Mouse (Mus musculus): Measurements from ENCODE around the gene Tbc1d10c. TPM values are rescaled to one million over a fixed set of nuclear protein-coding genes. Genes with fewer than 3 reads are reported as not detected.
A peak's percentile ranks its signal among the peaks of the same experiment; 100 is the strongest.

Tbc1d10c gene
- polyA plus RNA-seq, 1 experiment from 2014 or later: 1.5 TPM

DNA sequence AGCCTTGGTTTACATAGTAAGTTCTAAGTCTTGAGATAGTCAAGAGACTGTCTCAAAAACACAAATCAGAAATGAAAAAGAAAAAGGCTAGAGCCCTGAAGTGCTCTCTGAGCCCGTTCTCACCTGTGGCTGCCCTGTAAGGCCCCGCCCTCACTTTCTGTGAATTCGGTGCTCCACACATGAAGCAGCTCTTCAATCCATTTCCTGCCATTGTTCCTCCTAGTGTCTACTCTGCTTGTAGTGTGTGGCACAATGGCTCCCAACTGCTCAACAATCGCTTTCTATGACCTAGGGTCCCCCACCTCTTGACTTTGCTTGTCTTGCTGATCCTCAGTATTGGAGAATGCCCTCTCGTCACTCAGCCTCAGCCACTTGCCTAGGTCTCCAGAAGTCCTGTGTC, 36.4 kb upstream of the Tbc1d10c start:
- Histone ChIP-seq H3K9ac (no peak overlapping the region), H3K27ac (ENCODE audit: poor library complexity, severe bottlenecking) (no peak overlapping the region), H3K36me3 (no peaks in the 10 kb centered on the region), H3K9me3 (replicated peaks) (no peaks in the 10 kb centered on the region), H3K27me3 (replicated peaks) (peaks cover 41% of the 10 kb centered on the region), H3K4me2 (no peak overlapping the region), H3K4me3 (no peak overlapping the region), H3K4me1 (replicated peaks) (peaks cover 17% of the 10 kb centered on the region)
- no peak for ATAC-seq (ENCODE audit: insufficient number of reproducible peaks, low FRiP score)
- 51% methylated on average over 5 of the region's 5 CpGs for WGBS

- WGBS: 83% methylated on average over 7 of the region's 7 CpGs
- Histone ChIP-seq H3K36me3 (no peaks in the 10 kb centered on the region), H3K27ac (ENCODE audit: poor library complexity, severe bottlenecking) (no peak overlapping the region), H3K4me2 (no peak overlapping the region), H3K4me3 (no peak overlapping the region), H3K27me3 (replicated peaks) (peaks cover 47% of the 10 kb centered on the region), H3K9ac (no peak overlapping the region), H3K9me3 (replicated peaks) (no peaks in the 10 kb centered on the region), H3K4me1 (replicated peaks) (peaks cover 19% of the 10 kb centered on the region)
- ATAC-seq (ENCODE audit: insufficient number of reproducible peaks, low FRiP score): no peak
Measured at GRCm38 (mm10) chr19:4226779-4227178, 35.7 kb upstream of the Tbc1d10c start.

DNA sequence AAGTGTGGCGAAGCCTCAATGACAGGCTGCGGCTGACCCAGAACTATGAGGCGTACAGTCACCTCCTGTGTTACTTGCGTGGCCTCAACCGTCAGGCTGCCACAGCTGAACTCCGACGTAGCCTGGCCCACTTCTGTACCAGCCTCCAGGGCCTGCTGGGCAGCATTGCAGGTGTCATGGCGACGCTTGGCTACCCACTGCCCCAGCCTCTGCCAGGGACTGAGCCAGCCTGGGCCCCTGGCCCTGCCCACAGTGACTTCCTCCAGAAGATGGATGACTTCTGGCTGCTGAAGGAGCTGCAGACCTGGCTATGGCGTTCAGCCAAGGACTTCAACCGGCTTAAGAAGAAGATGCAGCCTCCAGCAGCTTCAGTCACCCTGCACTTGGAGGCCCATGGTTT, 31.1 kb upstream of the Tbc1d10c start:
- no peak overlapping the region for H3K27ac ChIP-seq (ENCODE audit: poor library complexity, severe bottlenecking)
- ATAC-seq (ENCODE audit: insufficient number of reproducible peaks, low FRiP score): no peak
- 81% methylated on average over 11 of the region's 11 CpGs for WGBS
- H3K36me3 ChIP-seq: no peaks in the 10 kb centered on the region
- H3K27me3 ChIP-seq (replicated peaks): peaks cover 52% of the 10 kb centered on the region
- H3K4me3 ChIP-seq: no peak overlapping the region
- no peaks in the 10 kb centered on the region for H3K9me3 ChIP-seq (replicated peaks)
- no peak overlapping the region for H3K4me2 ChIP-seq
- no peak overlapping the region for H3K9ac ChIP-seq
- H3K4me1 ChIP-seq (replicated peaks): peaks cover 35% of the 10 kb centered on the region

DNA sequence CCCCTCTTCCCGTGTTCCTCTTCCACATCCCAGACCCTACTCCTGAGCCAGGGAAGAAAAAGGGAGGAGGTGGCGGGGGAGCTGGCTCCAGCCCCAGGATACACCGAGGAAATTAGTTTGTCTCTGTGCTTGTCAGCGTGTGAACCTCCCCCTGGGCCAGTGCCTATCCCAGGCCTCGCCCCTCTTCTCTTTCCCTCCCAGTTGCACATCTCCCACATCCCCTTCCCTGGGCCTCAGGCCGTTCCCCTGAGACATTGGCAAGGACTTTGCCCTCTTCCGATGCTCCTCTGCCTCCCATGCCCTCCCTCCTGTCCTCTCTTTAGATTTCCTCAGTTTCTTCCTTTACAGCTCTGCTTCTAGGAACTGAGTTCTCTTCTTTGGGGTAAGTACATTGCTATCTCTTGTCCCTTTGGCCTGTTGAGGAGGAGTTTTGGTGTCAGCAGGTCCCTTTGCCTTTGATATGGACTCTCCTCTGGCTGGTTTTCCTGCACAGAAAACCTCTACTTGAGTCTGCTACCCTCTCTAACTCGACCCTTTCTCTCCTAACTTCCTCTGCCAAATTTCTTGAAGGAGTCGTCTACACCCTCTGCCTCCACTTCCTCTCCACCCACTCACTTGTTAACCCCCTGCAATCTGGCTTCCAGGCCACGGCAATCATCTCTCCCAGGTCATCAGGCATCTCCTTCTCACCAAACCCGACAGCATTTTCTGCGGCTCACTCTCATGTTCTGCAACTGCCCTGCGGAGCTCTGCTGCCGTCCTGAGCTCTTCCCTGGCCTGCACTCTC, 30.1 kb upstream of the Tbc1d10c start:
- Histone ChIP-seq H3K27ac (ENCODE audit: poor library complexity, severe bottlenecking) (no peak overlapping the region), H3K36me3 (no peaks in the 10 kb centered on the region), H3K9me3 (replicated peaks) (no peaks in the 10 kb centered on the region), H3K27me3 (replicated peaks) (peaks cover 53% of the 10 kb centered on the region), H3K9ac (no peak overlapping the region), H3K4me3 (no peak overlapping the region), H3K4me1 (replicated peaks) (peaks cover 45% of the 10 kb centered on the region), H3K4me2 (0 out of 2 replicates have a peak overlapping the region, but pooled peaks have one; percentile 1)
- no peak for ATAC-seq (ENCODE audit: insufficient number of reproducible peaks, low FRiP score)
- WGBS: 30% methylated on average over 14 of the region's 14 CpGs

DNA sequence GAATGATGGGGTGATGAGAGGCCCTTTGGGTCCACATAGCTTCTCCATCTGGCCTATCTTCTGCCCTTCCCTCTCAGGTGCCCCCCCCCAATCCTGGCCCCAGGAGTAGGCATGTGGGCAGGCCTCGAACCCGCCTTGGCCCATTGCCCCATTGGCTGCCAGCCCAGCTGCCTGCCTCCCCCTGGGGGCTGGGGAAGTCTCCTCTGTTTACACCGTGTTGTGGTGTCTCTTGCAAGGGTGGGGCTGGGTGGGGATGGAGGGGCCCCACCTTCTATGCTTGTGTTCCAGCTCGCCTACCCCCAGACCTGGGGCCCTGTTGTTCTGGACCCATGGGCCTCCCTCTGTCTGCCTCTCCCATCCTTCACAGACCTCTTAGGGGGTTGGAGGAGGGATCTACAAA, 29.3 kb upstream of the Tbc1d10c start:
- peaks cover 51% of the 10 kb centered on the region for H3K4me1 ChIP-seq (replicated peaks)
- peaks cover 53% of the 10 kb centered on the region for H3K27me3 ChIP-seq (replicated peaks)
- H3K9ac ChIP-seq: no peak overlapping the region
- no peaks in the 10 kb centered on the region for H3K9me3 ChIP-seq (replicated peaks)
- WGBS: 45% methylated on average over 4 of the region's 4 CpGs
- no peak overlapping the region for H3K4me3 ChIP-seq
- no peaks in the 10 kb centered on the region for H3K36me3 ChIP-seq
- H3K4me2 ChIP-seq: peak overlapping the region; percentile 8; the same call in 1 of the 2 replicates
- ATAC-seq (ENCODE audit: insufficient number of reproducible peaks, low FRiP score): no peak
- H3K27ac ChIP-seq (ENCODE audit: poor library complexity, severe bottlenecking): no peak overlapping the region

- Histone ChIP-seq H3K27me3 (replicated peaks) (peaks cover 53% of the 10 kb centered on the region), H3K27ac (ENCODE audit: poor library complexity, severe bottlenecking) (no peak overlapping the region), H3K9me3 (replicated peaks) (no peaks in the 10 kb centered on the region), H3K9ac (no peak overlapping the region), H3K4me1 (replicated peaks) (peaks cover 55% of the 10 kb centered on the region), H3K36me3 (no peaks in the 10 kb centered on the region), H3K4me2 (no peak overlapping the region), H3K4me3 (no peak overlapping the region)
- no peak for ATAC-seq (ENCODE audit: insufficient number of reproducible peaks, low FRiP score)
- WGBS: 78% methylated on average over 6 of the region's 6 CpGs
Measured at GRCm38 (mm10) chr19:4219943-4220342, 28.9 kb upstream of the Tbc1d10c start.

GRCm38 (mm10) chr19:4218784-4219183, 27.7 kb upstream of the Tbc1d10c start:
- WGBS: 68% methylated on average over 1 of the region's 1 CpGs
- no peaks in the 10 kb centered on the region for H3K9me3 ChIP-seq (replicated peaks)
- no peaks in the 10 kb centered on the region for H3K36me3 ChIP-seq
- no peak for ATAC-seq (ENCODE audit: insufficient number of reproducible peaks, low FRiP score)
- H3K4me3 ChIP-seq: no peak overlapping the region
- H3K27me3 ChIP-seq (replicated peaks): peaks cover 63% of the 10 kb centered on the region
- no peak overlapping the region for H3K9ac ChIP-seq
- no peak overlapping the region for H3K27ac ChIP-seq (ENCODE audit: poor library complexity, severe bottlenecking)
- H3K4me1 ChIP-seq (replicated peaks): peaks cover 66% of the 10 kb centered on the region
- no peak overlapping the region for H3K4me2 ChIP-seq

DNA sequence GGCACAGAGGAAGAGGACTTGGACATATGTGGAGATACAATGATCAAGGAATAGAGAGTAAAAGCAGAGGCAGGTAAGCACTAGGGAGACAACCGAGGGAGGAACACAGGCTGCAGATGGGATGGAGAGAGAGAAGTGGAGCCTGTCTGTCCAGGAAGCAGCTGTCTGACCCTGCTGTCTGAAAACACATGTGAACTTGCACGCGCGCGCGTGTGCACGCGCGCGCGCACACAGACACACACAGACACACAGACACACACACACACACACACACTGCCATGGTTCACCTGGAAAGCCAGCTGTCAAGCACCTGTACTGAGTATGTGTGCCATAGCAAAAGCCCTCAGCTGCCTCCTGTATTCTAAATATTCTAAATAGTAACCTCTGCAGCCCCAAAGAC, 27.2 kb upstream of the Tbc1d10c start:
- Histone ChIP-seq H3K27ac (ENCODE audit: poor library complexity, severe bottlenecking) (no peak overlapping the region), H3K9me3 (replicated peaks) (no peaks in the 10 kb centered on the region), H3K36me3 (no peaks in the 10 kb centered on the region), H3K4me1 (replicated peaks) (peaks cover 71% of the 10 kb centered on the region), H3K4me3 (no peak overlapping the region), H3K9ac (no peak overlapping the region), H3K4me2 (no peak overlapping the region), H3K27me3 (replicated peaks) (peaks cover 67% of the 10 kb centered on the region)
- no peak for ATAC-seq (ENCODE audit: insufficient number of reproducible peaks, low FRiP score)
- 86% methylated on average over 7 of the region's 11 CpGs for WGBS

DNA sequence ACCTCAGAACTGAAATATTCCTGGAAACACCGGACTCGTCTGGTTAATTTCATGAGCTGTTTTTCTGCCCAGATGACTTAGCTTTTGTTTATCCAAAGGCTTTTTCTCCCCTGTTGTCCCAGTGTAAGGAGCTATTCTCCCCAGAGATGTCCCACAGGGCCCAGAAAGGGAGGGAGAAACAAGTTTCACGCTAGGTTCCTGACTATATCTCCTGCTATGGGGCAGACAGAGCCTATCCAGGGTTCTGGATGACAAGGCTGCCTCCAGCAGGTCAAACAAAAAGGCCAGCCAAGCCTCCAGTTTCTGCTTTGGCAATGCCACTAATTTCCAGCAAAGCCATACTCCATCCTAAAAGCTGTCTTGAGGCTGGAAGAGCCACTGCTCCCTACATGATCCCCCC, 26.8 kb upstream of the Tbc1d10c start:
- no peak overlapping the region for H3K9ac ChIP-seq
- no peaks in the 10 kb centered on the region for H3K36me3 ChIP-seq
- ATAC-seq (ENCODE audit: insufficient number of reproducible peaks, low FRiP score): no peak
- H3K4me3 ChIP-seq: no peak overlapping the region
- H3K27ac ChIP-seq (ENCODE audit: poor library complexity, severe bottlenecking): no peak overlapping the region
- no peak overlapping the region for H3K4me2 ChIP-seq
- peaks cover 75% of the 10 kb centered on the region for H3K4me1 ChIP-seq (replicated peaks)
- H3K27me3 ChIP-seq (replicated peaks): peaks cover 71% of the 10 kb centered on the region
- WGBS: 43% methylated on average over 3 of the region's 3 CpGs
- H3K9me3 ChIP-seq (replicated peaks): no peaks in the 10 kb centered on the region

- no peak for ATAC-seq (ENCODE audit: insufficient number of reproducible peaks, low FRiP score)
- no peaks in the 10 kb centered on the region for H3K36me3 ChIP-seq
- no peak overlapping the region for H3K4me2 ChIP-seq
- peaks cover 71% of the 10 kb centered on the region for H3K27me3 ChIP-seq (replicated peaks)
- 20% methylated on average over 5 of the region's 5 CpGs for WGBS
- no peaks in the 10 kb centered on the region for H3K9me3 ChIP-seq (replicated peaks)
- no peak overlapping the region for H3K4me3 ChIP-seq
- no peak overlapping the region for H3K27ac ChIP-seq (ENCODE audit: poor library complexity, severe bottlenecking)
- H3K4me1 ChIP-seq (replicated peaks): peaks cover 74% of the 10 kb centered on the region
- 0 out of 2 replicates have a peak overlapping the region, but pooled peaks have one; percentile 9 for H3K9ac ChIP-seq
Measured at GRCm38 (mm10) chr19:4217140-4217539, 26.1 kb upstream of the Tbc1d10c start.

DNA sequence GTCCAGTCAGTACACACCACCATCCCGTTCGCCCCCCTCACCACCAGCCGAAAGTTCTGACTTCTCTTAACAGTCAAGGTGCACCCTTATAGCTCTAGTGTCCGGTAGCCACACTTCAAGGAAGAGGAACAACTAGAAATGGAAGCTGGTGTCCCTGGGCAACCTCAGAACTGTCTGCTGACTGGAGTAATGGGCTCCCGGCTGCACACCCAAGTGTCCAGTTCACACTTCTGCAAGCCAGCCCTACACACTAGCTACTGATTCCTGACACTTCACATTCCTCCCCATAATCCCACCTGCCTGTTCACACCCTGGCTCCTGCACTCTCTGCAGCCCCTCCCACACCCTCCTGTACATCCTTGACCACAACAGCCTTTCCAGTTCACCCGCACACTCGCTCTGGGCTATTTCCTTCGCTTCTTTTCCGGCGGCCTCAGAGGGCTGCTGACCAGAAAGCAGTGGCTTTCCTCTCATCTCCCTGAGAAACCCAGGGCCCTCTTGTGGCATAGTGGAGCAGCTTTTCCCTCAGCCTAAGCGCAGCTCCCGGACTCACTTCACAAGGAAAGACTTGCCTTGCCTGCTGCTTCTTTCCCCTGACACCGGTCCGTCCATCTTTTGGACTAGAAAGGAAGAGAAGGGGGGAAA, 25.1 kb upstream of the Tbc1d10c start:
- H3K9ac ChIP-seq: 0 out of 2 replicates have a peak overlapping the region, but pooled peaks have one; percentile 23
- peak overlapping the region; percentile 44 for H3K4me2 ChIP-seq
- H3K9me3 ChIP-seq (replicated peaks): no peaks in the 10 kb centered on the region
- peaks cover 64% of the 10 kb centered on the region for H3K4me1 ChIP-seq (replicated peaks)
- no peak overlapping the region for H3K27ac ChIP-seq (ENCODE audit: poor library complexity, severe bottlenecking)
- no peaks in the 10 kb centered on the region for H3K36me3 ChIP-seq
- peaks cover 72% of the 10 kb centered on the region for H3K27me3 ChIP-seq (replicated peaks)
- WGBS: 14% methylated on average over 14 of the region's 14 CpGs
- no peak for ATAC-seq (ENCODE audit: insufficient number of reproducible peaks, low FRiP score)
- H3K4me3 ChIP-seq: peak overlapping the region; percentile 1; the same call in 1 of the 2 replicates

Data from heart, embryonic 12.5 days (tissue).